Comparison of ENCODE assay signal across 8 mouse cellular contexts in genomic region chr19:6384128-6384527, GRCm38 (mm10). TPM values are rescaled to one million over a fixed set of nuclear protein-coding genes. Genes with fewer than 3 reads are reported as not detected.
DNase-seq lines count a peak whose midpoint lies in the region; ATAC-seq lines count a peak whose summit lies in the region.

Pygm (plus strand) TSS chr19:6384399.

- no peak for ATAC-seq in hindbrain, embryonic 12.5 days (ENCODE audit: low FRiP score)

- 0 out of 2 replicates have a peak within 1 kb of the TSS, but pooled peaks have one; percentile 8 for H3K9ac ChIP-seq in hindbrain, embryonic 12.5 days

- no peaks in the 10 kb centered on the region for H3K9me3 ChIP-seq in hindbrain, embryonic 12.5 days (replicated peaks)

- peaks cover 5% of the 10 kb centered on the region; the same call in 1 of the 2 replicates for H3K36me3 ChIP-seq in hindbrain, embryonic 12.5 days

- H3K4me2 ChIP-seq in hindbrain, embryonic 12.5 days (replicated peaks) = no peak within 1 kb of the TSS

- H3K27me3 ChIP-seq in hindbrain, embryonic 12.5 days = 0 out of 2 replicates have a peak, but pooled peaks cover 4% of the 10 kb centered on the region

- WGBS in hindbrain, embryonic 12.5 days = 26% methylated on average over 7 of the region's 7 CpGs

- peak within 1 kb of the TSS; percentile 35; the same call in 1 of the 2 replicates for H3K27ac ChIP-seq in hindbrain, embryonic 12.5 days

- peaks cover 15% of the 10 kb centered on the region for H3K4me1 ChIP-seq in hindbrain, embryonic 12.5 days

- H3K4me3 ChIP-seq in hindbrain, embryonic 12.5 days = no peak within 1 kb of the TSS

- DNase-seq in thymus, postnatal 4 days = peak; percentile 51
- DNase-seq in thymus, postnatal 10 days (ENCODE audit: low spot score in 2 of 2) = no peak
- peak; percentile 89 to 93 for DNase-seq in gastrocnemius, adult 8-10 months (ENCODE audit: low spot score in 2 of 2)
- DNase-seq in layer of hippocampus, adult 8-10 months (ENCODE audit: low spot score in 2 of 2) = no peak
- DNase-seq in lung, postnatal 10 days = peak; percentile 93
- peak; percentile 52 for DNase-seq in right cerebral cortex, postnatal 36 days (ENCODE audit: low spot score in 2 of 2)
- no peak for DNase-seq in spleen, postnatal 4 days (ENCODE audit: low spot score in 2 of 2)

RNA-seq across cellular contexts. Expression of gene Pygm, which starts in this region (rescaled TPM):
- total RNA-seq in gastrocnemius, adult 8-10 months (2022) = 1,000 to 10,000 TPM; 8,302 to 9,332 (median 8,668) TPM
- 1.8 and 3.9 TPM in 2 replicates for polyA plus RNA-seq in hindbrain, embryonic 12.5 days (2016; fragmentation: Nextera tagmentation; extraction: Ambion mirVana)
- total RNA-seq in layer of hippocampus, adult 8-10 months (2022) = 10 to 100 TPM; 14.2 to 19.7 (median 19.0) TPM

Comparison
In these comparisons a context has a peak if more than half of its experiments do, and no peak if none do; other contexts are left out.
1. RNA of gene Pygm (total RNA-seq): 8,302 to 9,332 TPM in gastrocnemius, adult 8-10 months; 14.2 to 19.7 TPM in layer of hippocampus, adult 8-10 months; every median in the first group is over 100 times any median in the second.
2. DNase-seq: peak in thymus, postnatal 4 days (single experiment), gastrocnemius, adult 8-10 months (2 of 2), lung, postnatal 10 days (single experiment) and right cerebral cortex, postnatal 36 days (2 of 2); none in thymus, postnatal 10 days (0 of 2), layer of hippocampus, adult 8-10 months (0 of 2) and spleen, postnatal 4 days (0 of 2).